Comparison of ENCODE assay signal across 8 mouse cellular contexts in the genomic region with DNA sequence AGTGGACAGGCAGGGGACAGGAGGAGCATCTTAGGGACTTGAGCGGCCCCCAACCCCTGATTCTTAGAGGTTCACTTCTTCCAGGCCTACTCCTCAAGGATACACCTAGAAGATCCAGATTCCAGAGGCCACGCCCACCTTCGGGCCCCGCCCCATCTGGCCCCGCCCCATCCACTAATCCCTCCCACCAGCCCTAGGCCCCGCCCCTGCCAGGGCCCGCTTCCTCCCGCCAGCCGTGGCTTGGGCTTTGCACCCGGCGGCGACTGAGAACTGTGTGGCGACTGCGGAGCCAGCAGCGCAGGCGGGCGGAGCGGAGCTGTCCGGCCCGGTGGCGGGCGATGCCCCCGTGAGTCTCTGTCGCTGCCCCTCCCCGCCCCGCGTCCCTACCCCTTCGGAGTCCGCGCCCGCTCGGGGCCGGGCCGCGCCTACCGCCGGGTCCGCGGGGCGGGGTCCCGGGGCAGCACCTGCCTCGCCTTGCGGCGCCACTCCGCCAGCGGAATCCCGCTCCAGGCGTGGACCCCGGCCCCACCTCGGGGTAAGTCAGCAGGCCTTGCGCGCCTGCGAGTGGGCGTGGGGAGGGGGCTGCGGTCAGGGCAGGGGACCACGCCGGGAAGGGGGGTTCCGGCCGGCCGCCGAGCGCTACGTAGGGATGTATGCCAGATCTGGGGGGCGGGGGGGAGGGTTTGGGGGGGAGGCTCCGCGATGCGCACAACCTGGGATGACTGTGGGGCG. TPM values are rescaled to one million over a fixed set of nuclear protein-coding genes. Genes with fewer than 3 reads are reported as not detected.
A peak's percentile ranks its signal among the peaks of the same experiment; 100 is the strongest.
DNase-seq lines count a peak whose midpoint lies in the region; ATAC-seq and TF ChIP-seq lines count a peak whose summit lies in the region.

Gene Rims3, plus strand, starts transcription at position 229 of the 732 bp plus-strand sequence.

- no peaks in the 10 kb centered on the region for H3K4me1 ChIP-seq in liver, postnatal 0 days (ENCODE audit: insufficient read depth)
- 0 out of 2 replicates have a peak, but pooled peaks cover 9% of the 10 kb centered on the region for H3K4me1 ChIP-seq in neural tube, embryonic 14.5 days (ENCODE audit: control insufficient read depth, insufficient read depth, low read length)
- H3K4me1 ChIP-seq in thymus, adult 2 months (replicated peaks; ENCODE audit: control insufficient read depth, insufficient read depth, low read length) = no peaks in the 10 kb centered on the region

- no peaks in the 10 kb centered on the region for H3K9me3 ChIP-seq in liver, postnatal 0 days (ENCODE audit: low read length)
- H3K9me3 ChIP-seq in neural tube, embryonic 14.5 days (ENCODE audit: control insufficient read depth, low read length) = no peaks in the 10 kb centered on the region

- no peak for TF ChIP-seq EP300 in liver, postnatal 0 days (IDR thresholded peaks at IDR 0.05; ENCODE audit: low read depth)

- ATAC-seq in liver, postnatal 0 days = peak; percentile 89
- peak; percentile 78 for ATAC-seq in neural tube, embryonic 14.5 days (ENCODE audit: low read depth)

- WGBS in liver, postnatal 0 days (ENCODE audit: insufficient replicate concordance) = 10% methylated on average over 44 of the region's 68 CpGs
- WGBS in neural tube, embryonic 14.5 days = 1% methylated on average over 41 of the region's 68 CpGs
- 3% methylated on average over 67 of the region's 68 CpGs for WGBS in thymus, adult 2 months

- H3K36me3 ChIP-seq in liver, postnatal 0 days (replicated peaks; ENCODE audit: insufficient read depth, low read length) = no peaks in the 10 kb centered on the region
- H3K36me3 ChIP-seq in neural tube, embryonic 14.5 days (ENCODE audit: control insufficient read depth, insufficient read depth, low read length) = no peaks in the 10 kb centered on the region
- H3K36me3 ChIP-seq in thymus, adult 2 months (ENCODE audit: control insufficient read depth, insufficient read depth, low read length) = no peaks in the 10 kb centered on the region

- TF ChIP-seq CTCF in liver, postnatal 0 days (IDR thresholded peaks at IDR 0.05; ENCODE audit: low read depth) = no peak
- TF ChIP-seq CTCF in thymus, adult 2 months (IDR thresholded peaks at IDR 0.05; ENCODE audit: borderline replicate concordance, control insufficient read depth, extremely low read depth, insufficient read depth, low read length, poor library complexity) = no peak

- H3K27me3 ChIP-seq in liver, postnatal 0 days (ENCODE audit: insufficient read depth, low read length) = peaks cover 38% of the 10 kb centered on the region
- no peaks in the 10 kb centered on the region; the same call in 1 of the 2 replicates for H3K27me3 ChIP-seq in neural tube, embryonic 14.5 days (ENCODE audit: control insufficient read depth, insufficient read depth, low read length)
- H3K27me3 ChIP-seq in thymus, adult 2 months (ENCODE audit: control insufficient read depth, insufficient read depth, low read length) = 0 out of 2 replicates have a peak, but pooled peaks cover 3% of the 10 kb centered on the region

- no peak for TF ChIP-seq POLR2A in thymus, adult 2 months (IDR thresholded peaks at IDR 0.05; ENCODE audit: control insufficient read depth, extremely low read depth, insufficient read depth, low read length, poor library complexity)

- intact Hi-C loops in heart, postnatal 10 days (cut with DNase I) = no loop called here

- H3K9ac ChIP-seq in liver, postnatal 0 days (replicated peaks) = no peak within 1 kb of the TSS; the same call in 1 of the 2 replicates
- H3K9ac ChIP-seq in neural tube, embryonic 14.5 days (replicated peaks; ENCODE audit: low read depth, low read length) = peak within 1 kb of the TSS; percentile 68

- no peak within 1 kb of the TSS for H3K27ac ChIP-seq in liver, postnatal 0 days (ENCODE audit: low read depth)
- peak within 1 kb of the TSS; percentile 18; the same call in 1 of the 2 replicates for H3K27ac ChIP-seq in neural tube, embryonic 14.5 days (ENCODE audit: low read depth, low read length)
- H3K27ac ChIP-seq in thymus, adult 2 months (ENCODE audit: control insufficient read depth, insufficient read depth, low read length) = no peak within 1 kb of the TSS

- H3K4me2 ChIP-seq in liver, postnatal 0 days (ENCODE audit: low read depth, low read length) = peak within 1 kb of the TSS; percentile 84
- peak within 1 kb of the TSS; percentile 73 for H3K4me2 ChIP-seq in neural tube, embryonic 14.5 days (ENCODE audit: low read depth, low read length)

- DNase-seq in CD4-positive helper T cell, adult 2 months (ENCODE audit: low read depth, low spot score) = peak; percentile 66
- peak; percentile 20 to 54 for DNase-seq in adrenal gland, adult 18-20 months (ENCODE audit: low spot score in 2 of 2)
- peak; percentile 72 for DNase-seq in embryo, embryonic 10.5 days (ENCODE audit: low spot score)
- DNase-seq in heart, postnatal 10 days = peak; percentile 8 to 39
- peak; percentile 69 to 78 for DNase-seq in kidney, postnatal 4 days
- DNase-seq in liver, postnatal 0 days = peak; percentile 76
- peak; percentile 40 for DNase-seq in thymus, adult 2 months

- H3K4me3 ChIP-seq in liver, postnatal 0 days (ENCODE audit: low read depth, low read length) = peak within 1 kb of the TSS; percentile 50
- peak within 1 kb of the TSS; percentile 60 for H3K4me3 ChIP-seq in neural tube, embryonic 14.5 days (ENCODE audit: low read depth, low read length)
- peak within 1 kb of the TSS; percentile 49 for H3K4me3 ChIP-seq in thymus, adult 2 months (ENCODE audit: control insufficient read depth, insufficient read depth, low read length)

RNA-seq across cellular contexts. Expression of gene Rims3, which starts in this region (rescaled TPM):
- 1 to 10 TPM; 9.2 to 10.0 TPM for total RNA-seq in adrenal gland, adult 18-20 months (2021)
- total RNA-seq in heart, postnatal 10 days (2021) = under 1 TPM; 0.10 to 0.17 TPM
- polyA plus RNA-seq in liver, postnatal 0 days (2015; fragmentation: Nextera tagmentation; extraction: Ambion mirVana) = 0.26 and 0.31 TPM in 2 replicates
- 18.8 and 24.0 TPM in 2 replicates for polyA plus RNA-seq in neural tube, embryonic 14.5 days (2014; fragmentation: Nextera tagmentation; extraction: Ambion mirVana)
- polyA plus RNA-seq in thymus, adult 2 months (2012; rRNA removed) = 3.7 and 4.1 TPM in 2 replicates

Comparison
In these comparisons a context has a peak if more than half of its experiments do, and no peak if none do; other contexts are left out.
1. RNA of gene Rims3 (total RNA-seq): 9.2 to 10.0 TPM in adrenal gland, adult 18-20 months; 0.10 to 0.17 TPM in heart, postnatal 10 days; every median in the first group is over 4 times any median in the second.
2. Peak in DNase-seq in heart, postnatal 10 days; RNA of the gene not detected or under 1 TPM.
3. Peak in DNase-seq, ATAC-seq, H3K4me3 ChIP-seq and H3K4me2 ChIP-seq in liver, postnatal 0 days; RNA of the gene not detected or under 1 TPM.
4. DNase-seq: peak in every context shown above with its lines; median percentile 76 in liver, postnatal 0 days; 74 in kidney, postnatal 4 days; 72 in embryo, embryonic 10.5 days; 66 in CD4-positive helper T cell, adult 2 months; 40 in thymus, adult 2 months; 37 in adrenal gland, adult 18-20 months; 24 in heart, postnatal 10 days.
5. Peak in every context shown above with its lines, with median percentiles within 50 percentile points of each other: H3K4me3 ChIP-seq.